Mouse (Mus musculus) C2C12 (cell line): ENCODE data around the gene Ephb3.
"Not testable (repeated sequence)": the region's sequence is repeated elsewhere in the genome, so short reads cannot be mapped to it uniquely, and the experiment has no call there.

ENCODE experiments used
- CEBPB ChIP-seq: IDR thresholded peaks from one replicate; pipeline ENCODE4 v1.6.1; 2011; ENCODE audit warnings: low read depth, mild to moderate bottlenecking, control low read depth, moderate library complexity
- CTCF ChIP-seq: IDR thresholded peaks from one replicate; pipeline ENCODE4 v1.5.1; 2011; ENCODE audit not compliant: control insufficient read depth, insufficient read depth, insufficient read length
- FOSL1 ChIP-seq: IDR thresholded peaks from one replicate; pipeline ENCODE4 v1.8.0; 2011; ENCODE audit warnings: mild to moderate bottlenecking, low read length; ENCODE audit not compliant: poor library complexity, insufficient read depth, severe bottlenecking
- MAX ChIP-seq: IDR thresholded peaks from one replicate; pipeline ENCODE4 v1.6.1; 2011; ENCODE audit warnings: mild to moderate bottlenecking, control low read depth
- MYOD1 ChIP-seq: IDR thresholded peaks from one replicate; pipeline ENCODE4 v1.6.1; 2011; ENCODE audit warnings: low read depth; ENCODE audit not compliant: control insufficient read depth, insufficient read length
- USF1 ChIP-seq: IDR thresholded peaks from one replicate; pipeline ENCODE4 v1.6.1; 2011; ENCODE audit warnings: low read depth, mild to moderate bottlenecking, control low read depth, moderate library complexity

DNA sequence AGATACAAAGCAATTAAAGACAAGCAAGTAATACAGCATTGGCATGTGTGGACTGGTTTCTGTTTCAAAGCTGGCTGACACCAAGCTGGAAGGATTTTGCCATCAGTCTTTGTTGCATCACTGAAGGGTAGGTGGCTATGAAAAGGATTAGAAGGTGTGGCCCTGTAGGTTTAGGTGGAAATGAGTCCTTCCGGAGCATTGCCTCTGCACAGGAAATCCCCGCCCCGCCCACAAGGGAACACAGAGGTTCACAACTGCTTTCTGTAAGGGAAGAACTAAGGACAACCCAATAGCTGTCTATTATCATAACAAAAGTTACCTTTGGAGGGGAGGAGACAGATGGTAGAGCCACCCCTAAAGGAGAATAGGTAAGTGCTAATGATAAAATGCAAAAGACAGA, 41.1 kb upstream of the Ephb3 start:
- not testable (repeated sequence) for TF ChIP-seq CTCF, MYOD1, USF1, CEBPB, MAX, FOSL1
